Mouse (Mus musculus): ENCODE measurements around the gene Asb2. TPM values are rescaled to one million over a fixed set of nuclear protein-coding genes. Genes with fewer than 3 reads are reported as not detected.

The Asb2 gene
- total RNA-seq, 1 experiment = 0.27 TPM

GRCm38 (mm10) chr12:103388505-103389347 lies 32.9 kb upstream of the Asb2 start, which contains the start of gene Otub2:
Gene Otub2 (plus strand): TSS chr12:103388682.
- in situ Hi-C loops (cut with MboI; ENCODE audit: low sequenced_read_pairs in 2 of 2, unreplicated experiment in 2 of 2) = no loop called here
- TF ChIP-seq MAFK (IDR thresholded peaks at IDR 0.05; ENCODE audit: insufficient read depth, low read depth, low read length) (no peak), CHD2 (IDR thresholded peaks at IDR 0.05; ENCODE audit: low read depth, low read length) (peak; percentile 78)
- peak; percentile 90 for DNase-seq (ENCODE audit: low read depth, low spot score)
- Histone ChIP-seq H3K9me3 (ENCODE audit: control insufficient read depth, insufficient read depth, low read depth, low read length) (no peaks in the 10 kb centered on the region), H3K4me3 (ENCODE audit: insufficient read depth in 1 of 2, low read depth in 1 of 2, low read length in 2 of 2, poor library complexity in 1 of 2, severe bottlenecking in 1 of 2) (peak within 1 kb of the TSS; percentile 69 to 80), H3K4me1 (ENCODE audit: control insufficient read depth in 2 of 2, insufficient read depth in 2 of 2, low read length in 2 of 2, poor library complexity in 1 of 2) (no peaks in the 10 kb centered on the region; a peak in 1 of 4 replicates), H3K27ac (ENCODE audit: insufficient read depth, low read depth, low read length, poor library complexity, severe bottlenecking) (no peak within 1 kb of the TSS), H3K9ac (ENCODE audit: insufficient read depth, low read depth, low read length, poor library complexity, severe bottlenecking) (peak within 1 kb of the TSS; percentile 62), H3K36me3 (ENCODE audit: control insufficient read depth, insufficient read depth, low read length, poor library complexity, severe bottlenecking) (no peaks in the 10 kb centered on the region)

- in situ Hi-C loops (cut with MboI; ENCODE audit: low sequenced_read_pairs in 2 of 2, unreplicated experiment in 2 of 2) = no loop called here
- no peaks in the 10 kb centered on the region for H3K36me3 ChIP-seq (ENCODE audit: control insufficient read depth, insufficient read depth, low read length, poor library complexity, severe bottlenecking)
- no peak overlapping the region for H3K27ac ChIP-seq (ENCODE audit: insufficient read depth, low read depth, low read length, poor library complexity, severe bottlenecking)
- no peaks in the 10 kb centered on the region for H3K9me3 ChIP-seq (ENCODE audit: control insufficient read depth, insufficient read depth, low read depth, low read length)
- no peak for DNase-seq (ENCODE audit: low read depth, low spot score)
- no peak overlapping the region for H3K4me3 ChIP-seq (ENCODE audit: insufficient read depth in 1 of 2, low read depth in 1 of 2, low read length in 2 of 2, poor library complexity in 1 of 2, severe bottlenecking in 1 of 2)
- no peak for TF ChIP-seq CHD2 (IDR thresholded peaks at IDR 0.05; ENCODE audit: low read depth, low read length)
- no peak for TF ChIP-seq HCFC1 (IDR thresholded peaks at IDR 0.05; ENCODE audit: borderline replicate concordance, insufficient read depth, low read length)
- TF ChIP-seq ZNF384 (IDR thresholded peaks at IDR 0.05; ENCODE audit: low read depth, low read length) = no peak
- TF ChIP-seq ZC3H11A (IDR thresholded peaks at IDR 0.05; ENCODE audit: borderline replicate concordance, low read depth, low read length) = no peak
- no peak for TF ChIP-seq MAFK (IDR thresholded peaks at IDR 0.05; ENCODE audit: insufficient read depth, low read depth, low read length)
- H3K4me1 ChIP-seq (ENCODE audit: control insufficient read depth in 2 of 2, insufficient read depth in 2 of 2, low read length in 2 of 2, poor library complexity in 1 of 2) = no peaks in the 10 kb centered on the region
- H3K9ac ChIP-seq (ENCODE audit: insufficient read depth, low read depth, low read length, poor library complexity, severe bottlenecking) = no peak overlapping the region
These were observed 24.4 kb upstream of the Asb2 start for GRCm38 (mm10) chr12:103380226-103380625.

GRCm38 (mm10) chr12:103376774-103377173 lies 21.0 kb upstream of the Asb2 start:
- Histone ChIP-seq H3K9me3 (ENCODE audit: control insufficient read depth, insufficient read depth, low read depth, low read length) (no peaks in the 10 kb centered on the region), H3K4me3 (ENCODE audit: insufficient read depth in 1 of 2, low read depth in 1 of 2, low read length in 2 of 2, poor library complexity in 1 of 2, severe bottlenecking in 1 of 2) (no peak overlapping the region), H3K9ac (ENCODE audit: insufficient read depth, low read depth, low read length, poor library complexity, severe bottlenecking) (no peak overlapping the region), H3K27ac (ENCODE audit: insufficient read depth, low read depth, low read length, poor library complexity, severe bottlenecking) (no peak overlapping the region), H3K36me3 (ENCODE audit: control insufficient read depth, insufficient read depth, low read length, poor library complexity, severe bottlenecking) (no peaks in the 10 kb centered on the region), H3K4me1 (ENCODE audit: control insufficient read depth in 2 of 2, insufficient read depth in 2 of 2, low read length in 2 of 2, poor library complexity in 1 of 2) (no peaks in the 10 kb centered on the region)
- in situ Hi-C loops (cut with MboI; ENCODE audit: low sequenced_read_pairs in 2 of 2, unreplicated experiment in 2 of 2) = no loop called here
- DNase-seq (ENCODE audit: low read depth, low spot score) = no peak
- TF ChIP-seq HCFC1 (IDR thresholded peaks at IDR 0.05; ENCODE audit: borderline replicate concordance, insufficient read depth, low read length) (no peak), CHD2 (IDR thresholded peaks at IDR 0.05; ENCODE audit: low read depth, low read length) (no peak), ZC3H11A (IDR thresholded peaks at IDR 0.05; ENCODE audit: borderline replicate concordance, low read depth, low read length) (no peak), ZNF384 (IDR thresholded peaks at IDR 0.05; ENCODE audit: low read depth, low read length) (no peak), MAFK (IDR thresholded peaks at IDR 0.05; ENCODE audit: insufficient read depth, low read depth, low read length) (no peak)

GRCm38 (mm10) chr12:103376124-103376523 lies 20.3 kb upstream of the Asb2 start:
- Histone ChIP-seq H3K4me3 (ENCODE audit: insufficient read depth in 1 of 2, low read depth in 1 of 2, low read length in 2 of 2, poor library complexity in 1 of 2, severe bottlenecking in 1 of 2) (no peak overlapping the region), H3K4me1 (ENCODE audit: control insufficient read depth in 2 of 2, insufficient read depth in 2 of 2, low read length in 2 of 2, poor library complexity in 1 of 2) (no peaks in the 10 kb centered on the region), H3K36me3 (ENCODE audit: control insufficient read depth, insufficient read depth, low read length, poor library complexity, severe bottlenecking) (no peaks in the 10 kb centered on the region), H3K27ac (ENCODE audit: insufficient read depth, low read depth, low read length, poor library complexity, severe bottlenecking) (no peak overlapping the region), H3K9me3 (ENCODE audit: control insufficient read depth, insufficient read depth, low read depth, low read length) (no peaks in the 10 kb centered on the region), H3K9ac (ENCODE audit: insufficient read depth, low read depth, low read length, poor library complexity, severe bottlenecking) (no peak overlapping the region)
- TF ChIP-seq HCFC1 (IDR thresholded peaks at IDR 0.05; ENCODE audit: borderline replicate concordance, insufficient read depth, low read length) (no peak), ZC3H11A (IDR thresholded peaks at IDR 0.05; ENCODE audit: borderline replicate concordance, low read depth, low read length) (no peak), ZNF384 (IDR thresholded peaks at IDR 0.05; ENCODE audit: low read depth, low read length) (no peak), CHD2 (IDR thresholded peaks at IDR 0.05; ENCODE audit: low read depth, low read length) (no peak), MAFK (IDR thresholded peaks at IDR 0.05; ENCODE audit: insufficient read depth, low read depth, low read length) (no peak)
- in situ Hi-C loops (cut with MboI; ENCODE audit: low sequenced_read_pairs in 2 of 2, unreplicated experiment in 2 of 2) = no loop called here
- DNase-seq (ENCODE audit: low read depth, low spot score) = no peak

Measured in ES-E14 (cell line).